Mouse (Mus musculus) liver, postnatal 0 days (tissue): ENCODE data around the gene P2rx1.

Experiments
- CTCF ChIP-seq: sonication (generic); IDR thresholded peaks from 2 replicates; pipeline ENCODE4 v1.5.1; 2016; ENCODE audit warnings: antibody characterized with exemption, low read depth
- EP300 ChIP-seq: IDR thresholded peaks from 2 replicates; pipeline ENCODE4 v1.6.1; 2016; ENCODE audit warnings: antibody characterized with exemption, low read depth, mild to moderate bottlenecking

GRCm38 (mm10) chr11:72987234-72987633, 11.7 kb upstream of the P2rx1 start:
- TF ChIP-seq CTCF (no peak), EP300 (no peak)
